Mouse (Mus musculus) myocyte (in vitro differentiated cells): ENCODE results near the gene Asnsd1.
"Not testable (repeated sequence)": the region's sequence is repeated elsewhere in the genome, so short reads cannot be mapped to it uniquely, and the experiment has no call there.

Experiments
- E2F4 ChIP-seq: IDR thresholded peaks from one replicate; pipeline ENCODE4 v1.6.1; 2011; ENCODE audit warnings: mild to moderate bottlenecking, control low read depth, moderate library complexity; ENCODE audit not compliant: insufficient read depth
- MAX ChIP-seq: IDR thresholded peaks from one replicate; pipeline ENCODE4 v1.6.1; 2011; ENCODE audit warnings: low read depth, mild to moderate bottlenecking, control low read depth
- MYOD1 ChIP-seq, 3 experiments: IDR thresholded peaks; one replicate each; pipeline ENCODE4 v1.6.1; 2011; ENCODE audit warnings: control low read depth in 2 of 3, low read depth in 2 of 3, mild to moderate bottlenecking in 2 of 3, moderate library complexity in 1 of 3; ENCODE audit not compliant: insufficient read length in 2 of 3, control insufficient read depth in 1 of 3
- MYOG ChIP-seq, 3 experiments: IDR thresholded peaks; one replicate each; pipeline ENCODE4 v1.6.1; 2011; ENCODE audit warnings: control low read depth in 2 of 3, low read depth in 2 of 3, mild to moderate bottlenecking in 2 of 3; ENCODE audit not compliant: insufficient read length in 2 of 3, control insufficient read depth in 1 of 3, insufficient read depth in 1 of 3
- POLR2A ChIP-seq: IDR thresholded peaks from one replicate; pipeline ENCODE4 v1.6.1; 2011; ENCODE audit warnings: low read depth, mild to moderate bottlenecking, control low read depth, moderate library complexity; ENCODE audit not compliant: insufficient read length
- POLR2AphosphoS2 ChIP-seq: IDR thresholded peaks from one replicate; pipeline ENCODE4 v1.6.1; 2011; ENCODE audit warnings: low read depth, control low read depth; ENCODE audit not compliant: insufficient read length
- SRF ChIP-seq: IDR thresholded peaks from one replicate; pipeline ENCODE4 v1.6.1; 2011; ENCODE audit warnings: low read depth; ENCODE audit not compliant: control insufficient read depth, insufficient read length
- TCF12 ChIP-seq: IDR thresholded peaks from one replicate; pipeline ENCODE4 v1.6.1; 2011; ENCODE audit warnings: mild to moderate bottlenecking, control low read depth; ENCODE audit not compliant: poor library complexity, insufficient read depth, severe bottlenecking
- USF1 ChIP-seq: IDR thresholded peaks from one replicate; pipeline ENCODE4 v1.6.1; 2011; ENCODE audit warnings: low read depth, mild to moderate bottlenecking, control low read depth, moderate library complexity

- TF ChIP-seq USF1; POLR2A; MYOG (IDR thresholded peaks at IDR 0.05; ENCODE audit: control insufficient read depth in 1 of 3, insufficient read depth in 1 of 3, insufficient read length in 2 of 3, low read depth in 2 of 3); TCF12; POLR2AphosphoS2; SRF; E2F4; MAX; MYOD1 (IDR thresholded peaks at IDR 0.05; ENCODE audit: control insufficient read depth in 1 of 3, insufficient read length in 2 of 3, low read depth in 2 of 3): not testable (repeated sequence)
Measured at GRCm38 (mm10) chr1:53333527-53333926, 19.0 kb downstream of the Asnsd1 start.
